Mouse (Mus musculus) E14TG2a.4 (cell line): ENCODE data around the gene Aatk.
A peak's percentile ranks its signal among the peaks of the same experiment; 100 is the strongest.

Experiments
- H3K27me3 ChIP-seq: 2 replicates; pipeline ENCODE4 v1.6.1; 2014; ENCODE audit warnings: low read length, control low read depth; ENCODE audit not compliant: insufficient read depth
- H3K36me3 ChIP-seq: 2 replicates; pipeline ENCODE4 v1.6.1; 2014; ENCODE audit warnings: low read length, control low read depth; ENCODE audit not compliant: insufficient read depth
- H3K4me1 ChIP-seq: replicated peaks from 2 replicates; pipeline ENCODE4 v1.6.1; 2014; ENCODE audit warnings: low read depth, low read length, control low read depth
- H3K4me3 ChIP-seq: replicated peaks from 2 replicates; pipeline ENCODE4 v1.5.1; 2014; ENCODE audit warnings: mild to moderate bottlenecking, low read length
- H3K9me3 ChIP-seq: 2 replicates; pipeline ENCODE4 v1.6.1; 2014; ENCODE audit warnings: low read length, control low read depth
- CTCF ChIP-seq: conservative IDR thresholded peaks from 2 replicates; pipeline ENCODE4 v1.5.1; 2014; ENCODE audit warnings: low read length
- NANOG ChIP-seq: IDR thresholded peaks from 2 replicates; pipeline ENCODE4 v1.6.1; 2014; ENCODE audit warnings: borderline replicate concordance, low read length, mixed read lengths
- POU5F1 ChIP-seq: IDR thresholded peaks from 2 replicates; pipeline ENCODE4 v1.6.1; 2014; ENCODE audit warnings: low read length, borderline replicate concordance

The Aatk gene

DNA sequence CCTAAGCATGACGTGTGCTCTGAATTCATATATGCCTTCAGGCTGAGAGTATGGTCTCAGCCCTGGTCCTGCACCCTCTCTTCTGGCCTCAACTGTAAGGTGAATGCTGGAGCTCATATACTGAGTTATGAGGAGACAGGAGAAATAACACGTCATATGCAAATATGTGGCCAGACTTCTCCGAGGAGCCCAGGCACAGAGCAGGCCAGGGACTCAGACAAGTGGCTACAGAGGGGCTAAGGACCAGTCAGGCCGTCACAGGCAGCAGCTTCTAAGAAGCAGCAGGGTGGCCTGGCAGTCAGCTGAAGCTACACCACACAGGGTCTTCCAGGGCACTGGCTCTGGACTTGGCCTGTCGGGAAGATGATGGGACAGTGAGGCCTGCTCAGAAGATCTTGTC, 16.4 kb upstream of the Aatk start:
- Histone ChIP-seq H3K36me3 (peaks cover 52% of the 10 kb centered on the region), H3K9me3 (no peaks in the 10 kb centered on the region), H3K4me1 (peaks cover 46% of the 10 kb centered on the region), H3K27me3 (no peaks in the 10 kb centered on the region), H3K4me3 (no peak overlapping the region)
- TF ChIP-seq POU5F1 (no peak), CTCF (no peak), NANOG (no peak)

DNA sequence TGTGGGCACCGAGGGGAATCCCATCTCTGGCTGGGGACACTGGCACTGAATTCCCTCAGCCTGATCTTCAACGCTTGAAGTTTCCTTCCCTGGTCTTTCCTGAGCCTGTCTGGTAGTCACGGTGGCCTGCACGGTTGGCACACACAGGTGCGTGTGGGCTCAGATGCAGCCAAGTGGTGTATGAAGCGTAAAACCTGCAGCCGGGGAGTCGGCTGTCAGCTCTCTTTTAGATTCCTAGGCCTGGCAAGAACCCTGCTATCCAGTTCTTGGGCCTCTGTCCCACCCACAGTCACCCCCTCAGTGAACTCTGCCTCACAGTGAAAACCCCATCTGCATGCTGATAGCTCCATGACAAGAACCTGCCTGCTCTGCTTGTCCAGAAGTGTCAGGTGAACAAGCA, 13.7 kb upstream of the Aatk start:
- H3K4me3 ChIP-seq = no peak overlapping the region
- no peaks in the 10 kb centered on the region for H3K9me3 ChIP-seq
- no peaks in the 10 kb centered on the region for H3K27me3 ChIP-seq
- peaks cover 27% of the 10 kb centered on the region for H3K36me3 ChIP-seq
- TF ChIP-seq POU5F1 (no peak), CTCF (no peak), NANOG (no peak)
- peaks cover 24% of the 10 kb centered on the region for H3K4me1 ChIP-seq

DNA sequence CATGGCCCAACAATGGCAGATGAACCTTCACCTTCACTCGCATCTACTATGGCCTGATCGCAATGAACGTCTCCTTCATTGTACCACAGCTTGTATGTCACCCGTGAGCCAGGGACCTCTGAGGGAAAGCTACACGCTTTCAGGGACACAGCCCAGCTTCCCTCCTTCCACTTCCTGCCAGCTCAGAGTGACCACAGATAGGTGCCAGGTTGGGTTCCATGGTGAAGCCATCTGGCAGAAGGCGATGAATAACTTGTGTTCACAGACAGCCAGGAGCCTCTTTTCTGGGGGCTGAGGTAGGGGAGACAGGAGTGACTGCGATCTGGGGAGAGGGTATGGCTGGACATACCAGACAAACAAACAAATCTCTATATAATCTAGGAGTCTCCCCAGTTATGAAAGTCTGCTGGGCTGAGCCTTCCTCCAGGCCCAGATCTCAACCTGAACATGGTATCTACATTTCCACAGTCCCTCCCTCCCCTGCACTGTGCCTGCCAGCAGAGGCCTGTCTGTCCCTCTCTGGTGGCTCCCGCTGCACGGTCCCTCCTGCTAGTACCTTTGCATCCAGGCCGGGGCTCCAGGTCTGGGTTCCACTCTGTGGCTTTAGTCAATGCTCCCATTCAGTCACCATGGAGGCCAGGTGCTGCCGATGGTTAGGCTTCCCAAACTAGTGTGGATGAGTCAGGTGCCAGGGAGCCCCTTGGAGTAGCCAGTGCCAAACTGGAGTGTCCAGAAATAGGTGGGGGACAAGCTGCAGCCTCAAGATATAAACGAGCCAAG, 9.2 kb upstream of the Aatk start:
- H3K9me3 ChIP-seq = no peaks in the 10 kb centered on the region
- H3K4me3 ChIP-seq = no peak overlapping the region
- H3K36me3 ChIP-seq = no peaks in the 10 kb centered on the region
- no peaks in the 10 kb centered on the region for H3K27me3 ChIP-seq
- peaks cover 18% of the 10 kb centered on the region for H3K4me1 ChIP-seq
- TF ChIP-seq CTCF (no peak), NANOG (no peak), POU5F1 (no peak)

DNA sequence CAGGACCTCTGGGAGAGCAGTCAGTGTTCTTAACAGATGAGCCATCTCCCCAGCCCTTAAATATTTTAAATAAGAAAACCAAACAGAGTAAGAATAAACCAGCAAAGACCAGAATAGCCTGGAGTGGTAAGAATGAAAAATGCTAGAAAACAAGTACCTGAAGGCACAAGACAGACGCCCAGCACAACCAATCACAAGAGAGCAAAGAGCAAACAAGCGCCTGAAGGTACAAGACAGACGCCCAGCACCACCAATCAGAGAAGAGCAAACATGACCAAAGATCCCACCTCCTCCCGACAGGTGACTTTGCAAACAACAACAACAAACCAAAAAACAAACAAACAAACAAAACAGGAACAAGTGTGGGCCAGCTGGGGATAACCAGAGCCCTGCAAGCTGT, 6.9 kb upstream of the Aatk start:
- H3K27me3 ChIP-seq = peaks cover 11% of the 10 kb centered on the region
- no peak overlapping the region for H3K4me3 ChIP-seq
- no peaks in the 10 kb centered on the region for H3K36me3 ChIP-seq
- TF ChIP-seq CTCF (no peak), NANOG (no peak), POU5F1 (no peak)
- no peaks in the 10 kb centered on the region for H3K9me3 ChIP-seq
- peaks cover 12% of the 10 kb centered on the region for H3K4me1 ChIP-seq

DNA sequence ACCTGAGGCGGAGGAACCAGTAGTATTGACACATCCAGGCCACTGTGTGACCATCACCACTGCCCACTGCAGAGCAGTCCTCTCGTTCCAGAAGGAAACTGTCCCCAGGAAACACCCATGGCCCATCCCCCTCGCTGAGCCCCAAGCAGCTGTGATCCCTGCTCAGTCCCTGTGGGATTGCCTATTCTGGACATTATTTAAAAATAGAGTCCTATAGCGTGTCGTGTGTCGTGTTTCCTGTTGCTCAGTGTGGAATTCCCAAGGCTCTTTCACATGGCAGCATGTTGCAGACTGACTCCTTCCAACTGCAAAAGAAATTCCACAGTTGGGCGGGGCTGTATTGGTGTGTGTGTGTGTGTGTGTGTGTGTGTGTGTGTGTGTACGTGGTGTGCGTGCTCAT, 5.3 kb upstream of the Aatk start:
- TF ChIP-seq CTCF (no peak), POU5F1 (no peak), NANOG (no peak)
- no peak overlapping the region for H3K4me3 ChIP-seq
- no peaks in the 10 kb centered on the region for H3K9me3 ChIP-seq
- H3K27me3 ChIP-seq = peaks cover 27% of the 10 kb centered on the region
- peaks cover 24% of the 10 kb centered on the region for H3K4me1 ChIP-seq
- H3K36me3 ChIP-seq = no peaks in the 10 kb centered on the region

DNA sequence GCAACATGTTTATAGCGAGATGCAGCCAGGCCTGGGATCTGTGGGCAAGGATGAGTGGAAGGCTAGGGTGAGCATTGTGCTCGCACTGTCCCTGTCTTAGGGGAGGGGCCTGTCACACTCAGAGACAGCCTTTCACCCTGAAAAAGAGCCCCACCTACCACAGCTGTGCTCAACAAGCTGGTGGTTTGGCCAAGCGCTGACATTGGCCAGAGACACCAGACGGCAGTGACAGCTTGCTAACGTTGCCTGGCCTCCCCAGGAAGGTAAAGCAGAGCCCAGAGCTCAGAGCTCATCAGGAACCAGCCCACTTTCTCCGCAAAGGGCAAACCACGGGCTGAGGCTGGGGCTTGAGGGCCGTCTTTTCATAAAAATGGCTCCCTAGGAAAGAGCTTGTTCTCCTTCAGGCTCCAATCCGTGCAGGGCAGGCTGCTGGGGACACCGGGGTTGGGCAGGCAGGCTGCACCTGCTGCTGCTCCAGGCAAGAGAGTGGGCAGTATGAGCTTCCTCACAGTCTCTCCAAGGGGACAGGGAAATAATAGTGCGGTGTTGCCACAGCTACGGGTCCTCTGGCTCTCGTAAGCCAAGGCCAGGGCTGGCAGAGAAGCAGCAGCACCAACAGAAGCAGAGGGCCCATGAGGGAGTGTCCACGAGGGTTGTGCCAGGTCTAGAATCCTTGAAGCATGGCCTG, 4.3 kb upstream of the Aatk start:
- H3K36me3 ChIP-seq = no peaks in the 10 kb centered on the region
- H3K9me3 ChIP-seq = peaks cover 3% of the 10 kb centered on the region; the same call in 1 of the 2 replicates
- peaks cover 30% of the 10 kb centered on the region for H3K4me1 ChIP-seq
- 0 out of 2 replicates have a peak overlapping the region, but pooled peaks have one; percentile 3 for H3K4me3 ChIP-seq
- peaks cover 35% of the 10 kb centered on the region for H3K27me3 ChIP-seq
- TF ChIP-seq NANOG (no peak), POU5F1 (no peak), CTCF (no peak)

DNA sequence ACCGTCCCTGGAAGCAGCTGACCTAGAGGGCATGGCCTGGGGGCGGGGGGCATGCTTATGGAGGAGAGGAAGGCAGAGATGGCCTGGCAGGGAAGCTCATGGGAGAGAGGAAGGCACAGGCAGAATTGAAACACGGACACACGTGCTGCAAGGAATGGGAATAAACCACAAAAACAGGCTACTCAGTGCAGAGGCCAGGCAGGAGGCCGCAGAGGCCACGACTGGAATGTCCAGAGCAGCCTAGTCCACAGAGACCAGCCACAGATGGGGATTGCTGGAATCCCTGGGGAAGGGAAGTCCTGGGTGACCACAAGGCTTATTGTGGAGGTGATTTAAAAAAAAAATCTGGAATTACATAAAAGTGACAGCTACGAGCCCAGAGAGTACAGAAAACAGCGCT, 2.1 kb upstream of the Aatk start:
- no peak for TF ChIP-seq CTCF
- peaks cover 4% of the 10 kb centered on the region; the same call in 1 of the 2 replicates for H3K9me3 ChIP-seq
- H3K4me1 ChIP-seq = peaks cover 34% of the 10 kb centered on the region
- no peak overlapping the region for H3K4me3 ChIP-seq
- no peaks in the 10 kb centered on the region for H3K36me3 ChIP-seq
- H3K27me3 ChIP-seq = peaks cover 50% of the 10 kb centered on the region

DNA sequence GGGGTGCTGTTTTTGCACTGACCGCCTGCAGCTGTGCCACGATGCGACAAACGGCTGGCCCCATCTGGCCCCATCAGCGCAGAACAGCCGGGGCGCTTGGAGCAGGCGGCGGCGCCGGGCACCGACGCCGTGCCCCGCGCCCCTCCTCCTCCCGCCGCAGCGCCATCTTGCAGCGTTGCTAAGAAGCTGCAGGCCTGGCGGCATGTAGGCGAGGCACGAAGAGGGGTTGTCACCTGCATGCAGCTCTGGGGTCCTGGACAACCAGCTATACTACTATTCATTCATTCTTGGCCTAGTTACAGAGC, 1.2 kb upstream of the Aatk start:
- Histone ChIP-seq H3K36me3 (no peaks in the 10 kb centered on the region), H3K9me3 (peaks cover 4% of the 10 kb centered on the region; the same call in 1 of the 2 replicates), H3K27me3 (peaks cover 50% of the 10 kb centered on the region), H3K4me1 (peaks cover 34% of the 10 kb centered on the region), H3K4me3 (peak overlapping the region; percentile 77)
- TF ChIP-seq CTCF = no peak
- no peak for TF ChIP-seq POU5F1
- no peak for TF ChIP-seq NANOG
